Mouse (Mus musculus) left cerebral cortex, adult 9 months (tissue): ENCODE measurements around the gene Adgrl2.
A peak's percentile ranks its signal among the peaks of the same experiment; 100 is the strongest.

Experiments used
- DNase-seq, 2 experiments: peaks; one replicate each; pipeline ENCODE4 v3.0.0; 2022; ENCODE audit warnings: low spot score in 2 of 2

Gene Adgrl2

GRCm38 (mm10) chr3:148977124-148977529 lies 13.2 kb downstream of the Adgrl2 start:
- peak in 1 of 2 experiments; percentile 24 for DNase-seq

- DNase-seq: no peak
Observed at GRCm38 (mm10) chr3:148971893-148972596, 18.3 kb downstream of the Adgrl2 start.

- DNase-seq: no peak
Observed at GRCm38 (mm10) chr3:148964991-148965605, 25.3 kb downstream of the Adgrl2 start.

GRCm38 (mm10) chr3:148963381-148964044 lies 26.8 kb downstream of the Adgrl2 start:
- no peak for DNase-seq

GRCm38 (mm10) chr3:148961611-148962010 lies 28.7 kb downstream of the Adgrl2 start:
- DNase-seq: no peak

GRCm38 (mm10) chr3:148960751-148961289 lies 29.5 kb downstream of the Adgrl2 start:
- no peak for DNase-seq

GRCm38 (mm10) chr3:148960215-148960614 lies 30.1 kb downstream of the Adgrl2 start:
- DNase-seq: no peak

- DNase-seq: no peak
Observed at GRCm38 (mm10) chr3:148959327-148960025, 30.9 kb downstream of the Adgrl2 start.

GRCm38 (mm10) chr3:148958714-148959113 lies 31.6 kb downstream of the Adgrl2 start:
- DNase-seq: no peak

GRCm38 (mm10) chr3:148958185-148958584 lies 32.2 kb downstream of the Adgrl2 start:
- no peak for DNase-seq

- DNase-seq: no peak
Observed at GRCm38 (mm10) chr3:148956887-148957286, 33.5 kb downstream of the Adgrl2 start.

- DNase-seq: no peak
Observed at GRCm38 (mm10) chr3:148949796-148950195, 40.6 kb downstream of the Adgrl2 start.

- no peak for DNase-seq
Observed at GRCm38 (mm10) chr3:148947805-148948405, 42.5 kb downstream of the Adgrl2 start.

GRCm38 (mm10) chr3:148947266-148947665 lies 43.1 kb downstream of the Adgrl2 start:
- no peak for DNase-seq

- no peak for DNase-seq
Observed at GRCm38 (mm10) chr3:148945534-148945933, 44.8 kb downstream of the Adgrl2 start.

GRCm38 (mm10) chr3:148939457-148939856 lies 50.9 kb downstream of the Adgrl2 start:
- DNase-seq: no peak

- DNase-seq: peak in 1 of 2 experiments; percentile 17
Observed at GRCm38 (mm10) chr3:148935056-148935455, 55.3 kb downstream of the Adgrl2 start.

- DNase-seq: no peak
Observed at GRCm38 (mm10) chr3:148934279-148934678, 56.1 kb downstream of the Adgrl2 start.

GRCm38 (mm10) chr3:148933160-148933559 lies 57.2 kb downstream of the Adgrl2 start:
- no peak for DNase-seq

- DNase-seq: no peak
Observed at GRCm38 (mm10) chr3:148930913-148931312, 59.4 kb downstream of the Adgrl2 start.

GRCm38 (mm10) chr3:148926330-148926729 lies 64.0 kb downstream of the Adgrl2 start:
- DNase-seq: no peak
